Mouse (Mus musculus): Measurements from ENCODE around the gene Hs6st3. TPM values are rescaled to one million over a fixed set of nuclear protein-coding genes. Genes with fewer than 3 reads are reported as not detected.
"Not testable (repeated sequence)": the region's sequence is repeated elsewhere in the genome, so short reads cannot be mapped to it uniquely, and the experiment has no call there.

Hs6st3 gene
- polyA plus RNA-seq, 1 experiment from 2014 or later, result 0.45 TPM

DNA sequence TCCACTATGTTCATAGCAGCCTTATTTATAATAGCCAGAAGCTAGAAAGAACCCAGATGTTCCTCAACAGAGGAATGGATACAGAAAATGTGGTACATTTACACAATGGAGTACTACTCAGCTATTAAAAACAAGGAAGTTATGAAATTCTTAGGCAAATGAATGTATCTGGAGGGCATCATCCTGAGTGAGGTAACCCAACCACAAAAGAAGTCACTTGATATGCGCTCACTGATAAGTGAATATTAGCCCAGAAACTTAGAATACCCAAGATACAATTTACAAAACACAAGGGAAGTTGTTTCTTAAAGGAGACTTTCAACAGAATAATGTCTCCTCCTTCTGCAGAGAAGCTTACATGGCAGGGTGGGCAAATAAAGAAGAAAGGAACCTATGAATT, 449.2 kb downstream of the Hs6st3 start:
- not testable (repeated sequence) for H3K4me2 ChIP-seq (replicated peaks; ENCODE audit: low read depth, low read length); H3K9me3 ChIP-seq (ENCODE audit: control insufficient read depth, low read length); H3K9ac ChIP-seq (ENCODE audit: low read depth, low read length); H3K36me3 ChIP-seq (ENCODE audit: control insufficient read depth, insufficient read depth, low read length); H3K4me3 ChIP-seq (ENCODE audit: low read length); H3K27ac ChIP-seq (ENCODE audit: low read depth, low read length); ATAC-seq (ENCODE audit: low FRiP score, low TSS enrichment); H3K27me3 ChIP-seq (ENCODE audit: control insufficient read depth, insufficient read depth, low read length); H3K4me1 ChIP-seq (ENCODE audit: control insufficient read depth, insufficient read depth, low read length)
- WGBS, result 90% methylated on average over 1 of the region's 1 CpGs

DNA sequence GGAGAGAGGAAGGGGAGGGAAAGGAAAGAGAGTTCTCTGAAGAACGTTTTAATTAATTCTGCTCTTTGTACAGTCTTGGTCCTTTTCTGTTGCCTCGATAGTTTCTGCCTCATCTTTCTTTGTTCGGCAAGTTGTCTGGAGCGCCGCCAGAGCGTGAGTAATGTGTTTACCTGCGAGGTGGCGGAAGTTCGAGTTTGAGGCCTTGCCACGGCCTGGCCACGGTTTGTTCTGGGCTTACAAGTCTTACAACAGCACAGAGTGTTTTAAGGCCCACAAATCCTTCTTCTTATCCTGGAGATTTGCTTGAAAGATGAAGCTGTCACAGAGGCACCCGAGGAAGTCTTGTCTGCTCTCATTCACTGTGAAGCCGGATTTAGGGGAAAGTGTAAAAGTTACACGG, 466.2 kb downstream of the Hs6st3 start:
- Histone ChIP-seq H3K27ac (ENCODE audit: low read depth, low read length) (no peak overlapping the region), H3K36me3 (ENCODE audit: control insufficient read depth, insufficient read depth, low read length) (no peaks in the 10 kb centered on the region), H3K4me2 (replicated peaks; ENCODE audit: low read depth, low read length) (no peak overlapping the region), H3K27me3 (ENCODE audit: control insufficient read depth, insufficient read depth, low read length) (no peaks in the 10 kb centered on the region), H3K9me3 (ENCODE audit: control insufficient read depth, low read length) (no peaks in the 10 kb centered on the region), H3K9ac (ENCODE audit: low read depth, low read length) (no peak overlapping the region), H3K4me3 (ENCODE audit: low read length) (no peak overlapping the region), H3K4me1 (ENCODE audit: control insufficient read depth, insufficient read depth, low read length) (no peaks in the 10 kb centered on the region)
- WGBS, result 70% methylated on average over 14 of the region's 14 CpGs
- ATAC-seq (ENCODE audit: low FRiP score, low TSS enrichment), result no peak

DNA sequence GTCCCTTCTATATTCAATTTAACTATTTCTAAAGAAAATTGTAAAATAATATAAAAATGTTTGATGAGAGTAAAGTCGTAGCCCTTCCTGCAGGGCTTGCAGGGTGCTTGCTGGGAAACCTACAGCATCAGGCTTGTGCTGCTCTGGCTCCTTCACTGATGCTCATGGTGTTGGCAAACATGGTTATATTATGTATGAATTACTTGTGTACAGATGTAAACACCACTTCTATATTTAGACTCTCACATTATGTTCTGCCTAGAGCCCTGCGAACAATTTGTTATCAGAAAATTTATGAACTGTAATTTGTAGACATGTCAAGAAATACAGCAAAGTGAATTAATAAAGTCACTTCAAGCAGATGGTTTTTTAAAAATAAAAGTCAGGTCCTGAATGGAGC, 474.7 kb downstream of the Hs6st3 start:
- no peak for ATAC-seq (ENCODE audit: low FRiP score, low TSS enrichment)
- no peaks in the 10 kb centered on the region for H3K36me3 ChIP-seq (ENCODE audit: control insufficient read depth, insufficient read depth, low read length)
- no peaks in the 10 kb centered on the region for H3K9me3 ChIP-seq (ENCODE audit: control insufficient read depth, low read length)
- H3K4me3 ChIP-seq (ENCODE audit: low read length), result no peak overlapping the region
- no peak overlapping the region for H3K9ac ChIP-seq (ENCODE audit: low read depth, low read length)
- H3K4me2 ChIP-seq (replicated peaks; ENCODE audit: low read depth, low read length), result no peak overlapping the region
- WGBS, result 72% methylated on average over 2 of the region's 2 CpGs
- H3K27me3 ChIP-seq (ENCODE audit: control insufficient read depth, insufficient read depth, low read length), result no peaks in the 10 kb centered on the region
- no peak overlapping the region for H3K27ac ChIP-seq (ENCODE audit: low read depth, low read length)
- H3K4me1 ChIP-seq (ENCODE audit: control insufficient read depth, insufficient read depth, low read length), result no peaks in the 10 kb centered on the region

DNA sequence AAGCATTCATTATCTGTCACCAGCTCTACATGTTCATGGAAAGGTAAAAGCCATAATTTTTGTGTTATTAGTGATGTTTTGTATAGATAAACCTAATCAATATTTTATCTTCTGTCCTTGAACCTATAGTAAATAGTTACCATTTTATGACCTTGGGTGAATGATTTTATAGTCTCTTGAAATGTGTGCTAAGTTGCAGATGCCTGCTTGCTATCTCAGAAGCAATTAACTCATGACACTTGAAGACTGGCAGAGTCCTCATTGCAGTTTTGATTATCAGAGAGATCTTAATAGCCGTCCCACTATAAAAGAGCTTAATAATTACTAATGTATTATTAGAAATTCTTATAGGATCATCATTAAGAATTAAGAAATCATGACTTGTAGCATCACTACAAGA, 491.0 kb downstream of the Hs6st3 start:
- Histone ChIP-seq H3K4me3 (ENCODE audit: low read length) (no peak overlapping the region), H3K27me3 (ENCODE audit: control insufficient read depth, insufficient read depth, low read length) (no peaks in the 10 kb centered on the region), H3K4me2 (replicated peaks; ENCODE audit: low read depth, low read length) (no peak overlapping the region), H3K4me1 (ENCODE audit: control insufficient read depth, insufficient read depth, low read length) (no peaks in the 10 kb centered on the region), H3K9ac (ENCODE audit: low read depth, low read length) (no peak overlapping the region), H3K36me3 (ENCODE audit: control insufficient read depth, insufficient read depth, low read length) (no peaks in the 10 kb centered on the region), H3K27ac (ENCODE audit: low read depth, low read length) (no peak overlapping the region), H3K9me3 (ENCODE audit: control insufficient read depth, low read length) (no peaks in the 10 kb centered on the region)
- 77% methylated on average over 1 of the region's 1 CpGs for WGBS
- ATAC-seq (ENCODE audit: low FRiP score, low TSS enrichment), result no peak

DNA sequence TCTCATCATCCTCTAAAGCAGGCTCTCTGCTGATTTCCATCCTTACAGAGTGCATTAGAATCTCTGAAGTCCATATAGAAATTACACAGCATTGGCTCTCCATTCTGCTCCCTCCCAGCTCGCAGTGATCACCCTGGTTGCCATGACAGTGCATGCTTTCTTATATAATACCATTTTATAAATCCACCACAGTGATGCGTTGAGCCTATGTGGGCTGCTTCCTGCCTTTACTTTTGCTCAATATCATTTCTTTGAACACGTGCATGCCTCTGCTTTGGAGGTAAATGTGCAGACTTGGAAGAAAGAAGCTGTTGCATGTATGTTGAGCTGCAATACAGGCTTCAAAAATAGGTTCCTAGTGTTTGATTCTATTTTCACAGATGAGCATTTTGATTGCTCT, 494.9 kb downstream of the Hs6st3 start:
- no peak for ATAC-seq (ENCODE audit: low FRiP score, low TSS enrichment)
- H3K27me3 ChIP-seq (ENCODE audit: control insufficient read depth, insufficient read depth, low read length), result no peaks in the 10 kb centered on the region
- WGBS, result 80% methylated on average over 3 of the region's 3 CpGs

DNA sequence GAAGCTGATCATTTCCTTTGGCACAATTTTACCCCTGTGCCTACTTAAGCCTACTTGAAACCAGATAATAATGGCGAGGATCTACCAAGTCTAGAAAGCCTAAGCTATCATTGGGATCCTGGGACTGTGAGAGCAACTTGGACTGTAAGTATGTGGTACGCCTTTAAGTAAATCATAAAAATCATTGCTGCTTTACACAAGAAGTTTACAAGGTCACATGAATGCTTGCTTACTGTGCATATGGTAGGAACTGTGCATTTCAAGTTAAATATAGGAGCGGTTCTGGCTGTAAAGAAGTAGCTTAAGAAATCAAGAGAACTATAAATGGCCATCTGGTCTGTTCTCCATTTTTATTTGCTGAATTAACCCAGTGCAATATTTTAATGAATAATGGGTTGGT, 495.5 kb downstream of the Hs6st3 start:
- Histone ChIP-seq H3K9me3 (ENCODE audit: control insufficient read depth, low read length) (no peaks in the 10 kb centered on the region), H3K36me3 (ENCODE audit: control insufficient read depth, insufficient read depth, low read length) (no peaks in the 10 kb centered on the region), H3K27ac (ENCODE audit: low read depth, low read length) (no peak overlapping the region), H3K9ac (ENCODE audit: low read depth, low read length) (no peak overlapping the region), H3K4me1 (ENCODE audit: control insufficient read depth, insufficient read depth, low read length) (no peaks in the 10 kb centered on the region), H3K27me3 (ENCODE audit: control insufficient read depth, insufficient read depth, low read length) (no peaks in the 10 kb centered on the region), H3K4me2 (replicated peaks; ENCODE audit: low read depth, low read length) (no peak overlapping the region), H3K4me3 (ENCODE audit: low read length) (no peak overlapping the region)
- ATAC-seq (ENCODE audit: low FRiP score, low TSS enrichment), result no peak
- WGBS, result 90% methylated on average over 3 of the region's 3 CpGs

More for the DNA sequence above, 494.9 kb downstream of the Hs6st3 start:
- no peak overlapping the region for H3K4me2 ChIP-seq (replicated peaks; ENCODE audit: low read depth, low read length)
- H3K4me3 ChIP-seq (ENCODE audit: low read length), result no peak overlapping the region
- no peak overlapping the region for H3K27ac ChIP-seq (ENCODE audit: low read depth, low read length)
- no peaks in the 10 kb centered on the region for H3K9me3 ChIP-seq (ENCODE audit: control insufficient read depth, low read length)
- no peak overlapping the region for H3K9ac ChIP-seq (ENCODE audit: low read depth, low read length)
- H3K36me3 ChIP-seq (ENCODE audit: control insufficient read depth, insufficient read depth, low read length), result no peaks in the 10 kb centered on the region
- H3K4me1 ChIP-seq (ENCODE audit: control insufficient read depth, insufficient read depth, low read length), result no peaks in the 10 kb centered on the region

DNA sequence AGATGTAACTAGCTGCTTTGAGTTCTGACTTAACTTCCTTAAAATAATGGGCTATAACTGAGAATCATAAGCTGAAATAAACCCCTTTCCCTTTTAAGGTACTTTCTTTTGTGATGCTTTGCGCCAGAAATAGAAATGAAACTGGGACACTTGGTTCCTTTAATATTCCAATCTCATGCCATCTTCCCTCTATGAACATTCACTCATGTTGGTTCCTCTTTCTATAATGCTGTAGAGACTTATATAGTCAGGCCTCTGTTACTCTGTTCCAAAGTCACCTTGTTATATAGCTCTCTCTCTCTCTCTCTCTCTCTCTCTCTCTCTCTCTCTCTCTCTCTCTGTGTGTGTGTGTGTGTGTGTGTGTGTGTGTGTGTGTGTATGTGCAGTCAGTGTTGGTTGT, 504.7 kb downstream of the Hs6st3 start:
- ATAC-seq (ENCODE audit: low FRiP score, low TSS enrichment), result no peak
- H3K27ac ChIP-seq (ENCODE audit: low read depth, low read length), result no peak overlapping the region
- H3K4me3 ChIP-seq (ENCODE audit: low read length), result no peak overlapping the region
- no peaks in the 10 kb centered on the region for H3K36me3 ChIP-seq (ENCODE audit: control insufficient read depth, insufficient read depth, low read length)
- H3K4me1 ChIP-seq (ENCODE audit: control insufficient read depth, insufficient read depth, low read length), result no peaks in the 10 kb centered on the region
- H3K9ac ChIP-seq (ENCODE audit: low read depth, low read length), result no peak overlapping the region
- 100% methylated on average over 1 of the region's 1 CpGs for whole genome bisulfite sequencing
- H3K9me3 ChIP-seq (ENCODE audit: control insufficient read depth, low read length), result 0 out of 2 replicates have a peak, but pooled peaks cover 3% of the 10 kb centered on the region
- no peak overlapping the region for H3K4me2 ChIP-seq (replicated peaks; ENCODE audit: low read depth, low read length)
- no peaks in the 10 kb centered on the region for H3K27me3 ChIP-seq (ENCODE audit: control insufficient read depth, insufficient read depth, low read length)

DNA sequence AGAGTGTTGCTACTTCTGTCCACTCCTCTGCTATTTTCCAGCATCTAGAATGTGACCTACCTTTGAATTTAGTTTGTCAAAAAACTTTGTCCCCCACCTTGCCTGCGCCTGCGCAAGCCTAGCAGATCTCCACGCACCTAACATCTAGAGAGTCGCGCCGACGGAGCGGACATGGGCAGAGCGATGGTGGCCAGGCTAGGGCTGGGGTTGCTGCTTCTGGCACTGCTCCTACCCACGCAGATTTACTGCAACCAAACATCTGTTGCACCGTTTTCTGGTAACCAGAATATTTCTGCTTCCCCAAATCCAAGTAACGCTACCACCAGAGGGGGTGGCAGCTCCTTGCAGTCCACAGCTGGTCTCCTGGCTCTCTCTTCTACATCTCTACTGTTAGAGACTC, 505.7 kb downstream of the Hs6st3 start:
- Histone ChIP-seq H3K36me3 (ENCODE audit: control insufficient read depth, insufficient read depth, low read length) (no peaks in the 10 kb centered on the region), H3K27ac (ENCODE audit: low read depth, low read length) (no peak overlapping the region), H3K4me1 (ENCODE audit: control insufficient read depth, insufficient read depth, low read length) (no peaks in the 10 kb centered on the region), H3K27me3 (ENCODE audit: control insufficient read depth, insufficient read depth, low read length) (no peaks in the 10 kb centered on the region), H3K9me3 (ENCODE audit: control insufficient read depth, low read length) (0 out of 2 replicates have a peak, but pooled peaks cover 3% of the 10 kb centered on the region), H3K4me2 (replicated peaks; ENCODE audit: low read depth, low read length) (no peak overlapping the region), H3K9ac (ENCODE audit: low read depth, low read length) (no peak overlapping the region), H3K4me3 (ENCODE audit: low read length) (no peak overlapping the region)
- no peak for ATAC-seq (ENCODE audit: low FRiP score, low TSS enrichment)
- 95% methylated on average over 12 of the region's 12 CpGs for WGBS

DNA sequence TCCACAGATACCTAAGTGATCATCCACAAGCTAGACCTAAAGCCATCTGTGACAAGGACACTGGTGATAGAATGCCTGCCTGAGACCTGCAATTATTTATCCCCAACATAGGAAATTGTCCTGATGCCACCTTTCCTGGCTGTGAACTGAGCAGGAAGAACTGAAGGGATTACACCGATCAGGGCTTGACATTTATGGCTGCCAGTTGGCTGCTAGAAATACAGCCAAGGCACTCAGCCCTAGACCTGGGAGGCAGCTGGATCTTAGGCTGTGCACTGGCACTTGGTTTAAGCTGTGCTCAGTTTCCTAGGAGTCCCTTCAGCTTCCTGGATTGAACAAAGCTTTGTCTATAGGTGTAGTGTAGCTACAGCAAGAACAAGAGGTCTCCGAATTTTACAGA, 518.8 kb downstream of the Hs6st3 start:
- H3K36me3 ChIP-seq (ENCODE audit: control insufficient read depth, insufficient read depth, low read length), result no peaks in the 10 kb centered on the region
- H3K27ac ChIP-seq (ENCODE audit: low read depth, low read length), result no peak overlapping the region
- WGBS, result 37% methylated on average over 2 of the region's 2 CpGs
- H3K27me3 ChIP-seq (ENCODE audit: control insufficient read depth, insufficient read depth, low read length), result no peaks in the 10 kb centered on the region
- ATAC-seq (ENCODE audit: low FRiP score, low TSS enrichment), result no peak
- H3K4me1 ChIP-seq (ENCODE audit: control insufficient read depth, insufficient read depth, low read length), result no peaks in the 10 kb centered on the region
- H3K4me3 ChIP-seq (ENCODE audit: low read length), result no peak overlapping the region
- H3K4me2 ChIP-seq (replicated peaks; ENCODE audit: low read depth, low read length), result no peak overlapping the region
- no peak overlapping the region for H3K9ac ChIP-seq (ENCODE audit: low read depth, low read length)
- no peaks in the 10 kb centered on the region for H3K9me3 ChIP-seq (ENCODE audit: control insufficient read depth, low read length)

DNA sequence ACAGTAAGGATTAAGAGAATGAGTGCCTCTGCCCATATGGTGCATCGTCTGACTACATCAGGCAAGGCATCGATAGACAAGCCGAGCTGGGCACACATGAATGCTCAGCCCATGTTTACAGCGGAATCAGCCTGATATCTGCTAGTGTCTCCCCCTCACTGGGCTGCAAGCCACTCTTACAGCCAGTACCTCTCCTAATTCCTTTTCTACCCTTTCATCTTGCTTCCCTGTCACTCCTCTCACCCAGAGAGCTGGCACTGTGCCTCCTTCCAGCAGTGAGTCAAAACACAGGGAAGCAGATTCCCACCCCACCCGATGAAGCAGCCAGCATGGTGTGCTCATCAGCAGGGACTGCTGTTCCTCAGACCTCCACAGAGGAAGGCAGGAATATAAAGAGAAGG, 527.6 kb downstream of the Hs6st3 start:
- H3K4me1 ChIP-seq (ENCODE audit: control insufficient read depth, insufficient read depth, low read length), result no peaks in the 10 kb centered on the region
- ATAC-seq (ENCODE audit: low FRiP score, low TSS enrichment), result no peak
- WGBS, result 84% methylated on average over 5 of the region's 5 CpGs
- H3K36me3 ChIP-seq (ENCODE audit: control insufficient read depth, insufficient read depth, low read length), result no peaks in the 10 kb centered on the region
- no peak overlapping the region for H3K4me3 ChIP-seq (ENCODE audit: low read length)
- H3K9ac ChIP-seq (ENCODE audit: low read depth, low read length), result no peak overlapping the region
- H3K4me2 ChIP-seq (replicated peaks; ENCODE audit: low read depth, low read length), result no peak overlapping the region
- H3K27ac ChIP-seq (ENCODE audit: low read depth, low read length), result no peak overlapping the region
- H3K27me3 ChIP-seq (ENCODE audit: control insufficient read depth, insufficient read depth, low read length), result no peaks in the 10 kb centered on the region
- H3K9me3 ChIP-seq (ENCODE audit: control insufficient read depth, low read length), result no peaks in the 10 kb centered on the region

All from kidney, embryonic 14.5 days (tissue).